Mouse (Mus musculus) Patski (cell line): Measurements from ENCODE around the gene Ppp5c. TPM values are rescaled to one million over a fixed set of nuclear protein-coding genes. Genes with fewer than 3 reads are reported as not detected.

ENCODE experiments used
- ATAC-seq: fragments of 100-300 bp; one replicate; pipeline ENCODE4 v1.8.0; 2021
- CTCF ChIA-PET: fragments of 350-600 bp; sonication (Branson Sonifier 250); formaldehyde crosslinking; loops from one replicate; lab custom pipeline; 2022; ENCODE audit warnings: inconsistent platforms; lab: Charles Lee
- POLR2A ChIA-PET: fragments of 350-600 bp; sonication (Branson Sonifier 250); formaldehyde crosslinking; loops from one replicate; lab custom pipeline; 2022; ENCODE audit warnings: antibody characterized with exemption, inconsistent platforms; lab: Charles Lee
- DNase-seq: peaks from one replicate; pipeline ENCODE4 v3.0.0-alpha.2; 2011; ENCODE audit warnings: low read depth, low spot score
- H3K27me3 ChIP-seq: fragments of 371-371 bp; one replicate; pipeline ENCODE4 v1.5.1; 2021
- CTCF ChIP-seq: fragments of 100-300 bp; IDR thresholded peaks from one replicate; pipeline ENCODE4 v1.5.1; 2021
- in situ Hi-C: fragments of 300-500 bp; cut with MboI; formaldehyde crosslinking; loops from 3 replicates; pipeline ENCODE4 v1.11.1; 2018; ENCODE audit warnings: low pct_unique_long_range_greater_than_20kb, mixed read lengths
- polyA plus RNA-seq: library from polyadenylated mRNA; unstranded; gene quantifications from one replicate; pipeline ENCODE4 v1.2.3, GENCODE M21; 2021

The Ppp5c gene
- polyA plus RNA-seq, 1 experiment from 2014 or later: 106 TPM

DNA sequence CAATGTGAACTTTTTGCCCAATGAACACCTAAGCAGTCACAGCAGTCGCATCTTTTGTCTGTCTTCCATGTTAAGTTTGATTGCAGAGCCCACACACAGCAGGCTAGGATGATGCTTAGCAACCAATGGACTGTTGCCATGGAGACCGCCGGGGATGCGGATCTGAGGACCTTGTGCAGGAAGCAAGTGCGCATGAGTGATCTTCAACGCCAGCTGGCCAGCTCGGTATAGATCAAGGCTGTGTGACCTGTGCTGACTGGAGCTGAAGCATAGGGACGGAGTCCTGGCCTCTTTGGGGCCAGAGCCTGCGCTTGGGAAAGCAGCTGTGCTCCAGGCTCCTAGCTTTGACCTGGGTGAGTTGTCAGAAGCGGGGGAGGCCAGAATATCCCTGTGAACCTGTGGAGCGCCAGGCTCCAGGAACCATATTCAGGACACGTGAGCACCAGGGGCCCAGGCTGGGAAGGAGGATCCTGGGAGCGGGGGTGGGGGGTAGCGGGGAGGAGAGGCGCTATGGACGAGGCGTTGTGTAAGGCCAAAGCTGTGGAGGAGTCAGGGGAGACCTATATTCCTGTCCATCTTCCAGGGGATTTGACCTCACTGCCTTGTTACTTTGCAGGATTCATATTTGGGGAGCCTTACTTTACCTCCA, 68.1 kb downstream of the Ppp5c start, which contains the start of gene Pnmal1:
Pnmal1 (plus strand) TSS at position 141 of the 649 bp plus-strand sequence.
- H3K27me3 ChIP-seq: peaks cover 26% of the 10 kb centered on the region
- ChIA-PET POLR2A (no interaction called here), CTCF (no interaction called here)
- TF ChIP-seq CTCF: no peak
- no peak for ATAC-seq
- no peak for DNase-seq
- in situ Hi-C loops: no loop called here

DNA sequence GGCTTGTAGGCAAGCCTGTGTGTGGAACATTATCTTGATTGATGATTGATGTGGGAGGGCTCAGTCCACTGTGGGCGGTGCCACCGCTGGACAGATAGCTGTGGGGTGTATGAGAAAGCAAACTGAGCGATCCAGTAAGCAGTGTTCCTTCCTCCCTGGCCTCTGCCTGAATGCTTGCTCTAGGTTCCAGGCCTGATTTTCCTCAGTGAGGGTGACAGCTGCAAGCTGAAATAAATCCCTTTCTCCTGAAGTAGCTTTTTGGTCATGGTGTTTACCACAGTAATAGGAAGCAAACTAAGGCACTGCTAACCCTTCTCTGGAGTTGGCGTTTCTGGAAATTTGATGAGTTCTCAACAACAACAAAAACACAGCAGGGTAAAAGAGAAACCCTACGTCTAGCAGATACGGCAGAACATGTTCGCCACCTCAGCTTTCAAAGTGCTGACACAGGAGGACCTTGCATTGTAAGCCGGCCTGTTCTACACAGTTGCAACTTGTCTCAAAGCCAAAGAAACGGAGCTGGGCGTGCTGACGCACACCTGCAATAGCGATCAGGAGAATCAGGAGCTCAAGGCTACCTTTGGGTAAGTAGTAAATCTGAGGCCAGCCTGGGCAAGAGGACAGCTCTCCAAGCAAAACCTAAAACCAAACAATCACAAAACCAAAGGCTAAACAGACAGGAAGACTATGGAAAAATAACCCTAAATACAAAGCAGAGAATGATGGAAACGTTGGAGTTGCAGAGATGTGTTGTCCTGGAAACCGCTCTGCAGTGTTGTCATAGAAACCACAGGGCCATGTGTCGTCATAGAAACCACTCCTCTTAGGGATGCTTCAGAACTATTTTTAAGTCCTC, 71.1 kb downstream of the Ppp5c start:
- no peak for ATAC-seq
- ChIA-PET POLR2A (no interaction called here), CTCF (no interaction called here)
- DNase-seq: no peak
- H3K27me3 ChIP-seq: peaks cover 26% of the 10 kb centered on the region
- in situ Hi-C loops: no loop called here
- TF ChIP-seq CTCF: no peak

DNA sequence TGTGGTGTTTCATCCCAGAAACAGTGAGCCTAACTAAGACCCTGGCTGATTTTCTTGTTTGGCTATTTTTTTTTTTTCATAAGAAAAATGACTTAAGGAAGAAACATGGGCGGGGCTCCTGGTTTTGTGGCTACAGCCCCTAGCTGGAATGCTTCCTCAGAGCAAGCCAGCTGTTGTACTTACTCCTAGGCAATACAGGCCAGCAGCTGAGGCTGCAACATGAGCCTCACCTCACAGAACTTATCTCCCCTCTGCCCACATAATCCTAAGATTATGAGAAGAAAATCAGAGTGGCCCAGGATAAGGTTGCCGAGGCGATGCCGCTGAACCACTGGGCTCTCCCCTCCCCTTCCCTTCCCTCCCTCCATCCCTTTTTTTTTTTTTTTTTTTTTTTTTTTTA, 72.0 kb downstream of the Ppp5c start:
- ATAC-seq: no peak
- TF ChIP-seq CTCF: no peak
- H3K27me3 ChIP-seq: peaks cover 22% of the 10 kb centered on the region
- CTCF ChIA-PET: no interaction called here
- in situ Hi-C loops: no loop called here
- POLR2A ChIA-PET: no interaction called here
- DNase-seq: no peak

Other genes starting within 250 kb of the Ppp5c start
- 69.5 TPM for gene Slc1a5, start 246.6 kb downstream of the Ppp5c start, polyA plus RNA-seq
- gene Strn4, start 212.0 kb downstream of the Ppp5c start, polyA plus RNA-seq: 90.0 TPM
- gene Fkrp, start 211.2 kb downstream of the Ppp5c start, polyA plus RNA-seq: 33.4 TPM
- gene Prkd2, start 185.0 kb downstream of the Ppp5c start, polyA plus RNA-seq: 15.3 TPM
- 2.2 TPM for gene Dact3, start 152.6 kb downstream of the Ppp5c start, polyA plus RNA-seq
- 0.09 TPM for gene Gng8, start 136.1 kb downstream of the Ppp5c start, polyA plus RNA-seq
- not detected for gene Ptgir, start 121.4 kb downstream of the Ppp5c start, polyA plus RNA-seq
- 237 TPM for gene Calm3, start 103.8 kb downstream of the Ppp5c start, polyA plus RNA-seq
- 11.2 TPM for gene Pnmal2, start 83.2 kb downstream of the Ppp5c start, polyA plus RNA-seq
- not detected for gene Pnmal1, start 68.2 kb downstream of the Ppp5c start, polyA plus RNA-seq
- gene Gm42372, start 44.8 kb downstream of the Ppp5c start, polyA plus RNA-seq: 0.03 TPM
- gene Ccdc8, start 35.2 kb downstream of the Ppp5c start, polyA plus RNA-seq: 0.04 TPM
- gene Hif3a, start 34.5 kb upstream of the Ppp5c start, polyA plus RNA-seq: 0.01 TPM
- gene Psg16, start 46.1 kb upstream of the Ppp5c start, polyA plus RNA-seq: 0.32 TPM
- not detected for gene Ceacam3, start 122.4 kb upstream of the Ppp5c start, polyA plus RNA-seq
- not detected for gene Psg29, start 175.6 kb upstream of the Ppp5c start, polyA plus RNA-seq